Mouse (Mus musculus): Measurements from ENCODE around the gene Ppp4c.

DNA sequence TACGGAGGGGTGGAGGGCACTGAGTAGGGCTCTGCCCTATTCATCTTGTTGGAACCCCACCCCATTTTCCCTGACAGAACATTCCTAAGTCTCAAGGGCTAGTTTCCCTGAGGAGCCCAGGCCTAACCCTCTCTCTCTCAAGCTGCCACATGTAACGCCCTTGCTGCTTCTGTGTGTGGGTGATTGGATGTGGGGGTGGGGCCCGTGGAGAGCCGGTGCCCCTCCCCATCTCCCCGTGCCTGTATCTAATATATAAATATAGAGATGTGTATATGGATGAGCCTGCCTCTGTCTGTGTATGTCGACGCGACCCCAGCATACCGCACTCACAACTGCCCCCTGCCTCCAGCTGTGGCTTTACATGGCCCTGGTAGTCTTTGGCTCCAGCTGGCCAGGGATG is 26.8 kb downstream of the Ppp4c start:
- no peak for TF ChIP-seq GATA1 (IDR thresholded peaks at IDR 0.05; ENCODE audit: borderline replicate concordance, low read length)
- TF ChIP-seq FLI1 (IDR thresholded peaks at IDR 0.05; ENCODE audit: low read length), result no peak
